ENCODE assay signal across 8 mouse cellular contexts in the genomic region with DNA sequence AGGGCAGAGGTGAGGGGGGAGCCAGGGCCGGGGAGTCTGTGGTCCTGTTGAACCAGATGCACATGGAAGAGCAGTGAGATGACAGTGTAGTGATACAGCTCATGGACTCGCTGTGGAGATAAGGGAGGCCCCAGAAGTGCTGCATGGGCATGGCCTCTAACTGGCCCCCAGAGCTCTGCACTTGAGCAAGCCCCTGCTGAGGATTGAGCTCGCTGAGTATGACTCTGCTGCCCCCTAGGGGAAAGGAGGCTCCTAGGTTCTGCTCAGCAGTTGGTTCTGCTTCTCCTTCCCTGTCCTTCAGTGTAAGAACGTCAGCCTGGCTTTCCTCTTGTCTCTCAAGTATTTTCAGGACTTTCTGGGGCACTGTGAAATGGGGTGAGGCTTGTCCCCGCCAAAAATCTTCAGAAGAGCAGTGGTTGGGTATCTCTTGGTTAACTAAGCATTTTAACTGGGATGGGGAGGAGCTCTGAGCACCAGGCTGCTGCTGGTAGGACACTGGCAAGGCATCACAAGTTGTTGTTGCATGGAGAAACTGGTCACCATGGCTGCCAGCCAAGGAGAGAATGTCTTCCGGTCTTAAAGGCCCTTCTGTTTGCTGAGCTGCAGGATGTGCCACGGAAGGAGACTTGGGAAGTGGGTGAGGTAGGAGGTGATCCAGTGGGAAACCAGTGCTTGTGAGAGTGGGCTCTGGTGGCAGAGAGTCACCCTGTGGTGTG. TPM values are rescaled to one million over a fixed set of nuclear protein-coding genes. Genes with fewer than 3 reads are reported as not detected.
A peak's percentile ranks its signal among the peaks of the same experiment; 100 is the strongest.
DNase-seq lines count a peak whose midpoint lies in the region; ATAC-seq and TF ChIP-seq lines count a peak whose summit lies in the region.

No protein-coding gene starts in this region.

- H3K27ac ChIP-seq in embryonic facial prominence, embryonic 14.5 days (replicated peaks; ENCODE audit: low read depth, low read length), result no peak overlapping the region
- H3K27ac ChIP-seq in limb, embryonic 14.5 days (replicated peaks; ENCODE audit: low read depth, low read length), result no peak overlapping the region
- no peak overlapping the region for H3K27ac ChIP-seq in midbrain, postnatal 0 days (ENCODE audit: low read depth, low read length)

- no peaks in the 10 kb centered on the region for H3K36me3 ChIP-seq in embryonic facial prominence, embryonic 14.5 days (ENCODE audit: control insufficient read depth, insufficient read depth, low read length)
- H3K36me3 ChIP-seq in limb, embryonic 14.5 days (ENCODE audit: control insufficient read depth, insufficient read depth, low read length), result no peaks in the 10 kb centered on the region
- H3K36me3 ChIP-seq in midbrain, postnatal 0 days (ENCODE audit: insufficient read depth, low read length), result no peaks in the 10 kb centered on the region

- peak; percentile 90 for ATAC-seq in embryonic facial prominence, embryonic 14.5 days (ENCODE audit: low read depth)
- ATAC-seq in limb, embryonic 14.5 days (ENCODE audit: low FRiP score, low read depth), result peak; percentile 76; the same call in 1 of the 2 replicates
- ATAC-seq in midbrain, postnatal 0 days (ENCODE audit: low FRiP score), result peak; percentile 72

- DNase-seq in A20 (ENCODE audit: low read depth, low spot score), result peak; percentile 80
- peak; percentile 45 to 64 for DNase-seq in adrenal gland, postnatal 4 days (ENCODE audit: low spot score in 2 of 2)
- DNase-seq in embryonic facial prominence, embryonic 14.5 days (ENCODE audit: low spot score), result peak; percentile 90
- DNase-seq in heart, adult 9 months (ENCODE audit: low spot score in 2 of 2), result peak; percentile 53 to 73
- DNase-seq in kidney, adult 9 months, result peak; percentile 81
- peak; percentile 85 for DNase-seq in limb, embryonic 14.5 days (ENCODE audit: low spot score)
- DNase-seq in midbrain, postnatal 0 days (ENCODE audit: low spot score), result peak; percentile 91
- peak; percentile 63 to 78 for DNase-seq in spleen, postnatal 14 days (ENCODE audit: low spot score in 2 of 2)

- H3K4me2 ChIP-seq in embryonic facial prominence, embryonic 14.5 days (ENCODE audit: low read depth, low read length), result no peak overlapping the region
- no peak overlapping the region for H3K4me2 ChIP-seq in limb, embryonic 14.5 days (replicated peaks; ENCODE audit: low read depth, low read length, severe bottlenecking)
- no peak overlapping the region for H3K4me2 ChIP-seq in midbrain, postnatal 0 days (ENCODE audit: low read depth, low read length, poor library complexity, severe bottlenecking)

- peak; percentile 94 for TF ChIP-seq CTCF in midbrain, postnatal 0 days (IDR thresholded peaks at IDR 0.05)

- H3K9me3 ChIP-seq in embryonic facial prominence, embryonic 14.5 days (ENCODE audit: control insufficient read depth, low read length), result no peaks in the 10 kb centered on the region
- no peaks in the 10 kb centered on the region for H3K9me3 ChIP-seq in limb, embryonic 14.5 days (ENCODE audit: control insufficient read depth, low read length)
- no peaks in the 10 kb centered on the region for H3K9me3 ChIP-seq in midbrain, postnatal 0 days (ENCODE audit: low read length)

- no peaks in the 10 kb centered on the region for H3K27me3 ChIP-seq in embryonic facial prominence, embryonic 14.5 days (replicated peaks; ENCODE audit: control insufficient read depth, insufficient read depth, low read length)
- H3K27me3 ChIP-seq in limb, embryonic 14.5 days (ENCODE audit: control insufficient read depth, insufficient read depth, low read length), result no peaks in the 10 kb centered on the region
- no peaks in the 10 kb centered on the region for H3K27me3 ChIP-seq in midbrain, postnatal 0 days (ENCODE audit: insufficient read depth, low read length)

- 0 out of 2 replicates have a peak, but pooled peaks cover 6% of the 10 kb centered on the region for H3K4me1 ChIP-seq in embryonic facial prominence, embryonic 14.5 days (ENCODE audit: control insufficient read depth, insufficient read depth, low read length)
- H3K4me1 ChIP-seq in limb, embryonic 14.5 days (ENCODE audit: control insufficient read depth, insufficient read depth, low read length), result peaks cover 5% of the 10 kb centered on the region; the same call in 1 of the 2 replicates
- H3K4me1 ChIP-seq in midbrain, postnatal 0 days (ENCODE audit: insufficient read depth, low read length), result no peaks in the 10 kb centered on the region

- WGBS in embryonic facial prominence, embryonic 14.5 days, result 35% methylated on average over 6 of the region's 7 CpGs
- 23% methylated on average over 7 of the region's 7 CpGs for WGBS in limb, embryonic 14.5 days
- WGBS in midbrain, postnatal 0 days, result 29% methylated on average over 7 of the region's 7 CpGs

- no peak for TF ChIP-seq POLR2A in limb, embryonic 14.5 days (IDR thresholded peaks at IDR 0.05; ENCODE audit: borderline replicate concordance, extremely low read depth, insufficient read depth, insufficient read length)

- H3K4me3 ChIP-seq in embryonic facial prominence, embryonic 14.5 days (ENCODE audit: low read depth, low read length), result no peak overlapping the region
- no peak overlapping the region for H3K4me3 ChIP-seq in limb, embryonic 14.5 days (replicated peaks; ENCODE audit: low read length)
- H3K4me3 ChIP-seq in midbrain, postnatal 0 days (ENCODE audit: low read depth, low read length), result no peak overlapping the region

- no peak overlapping the region for H3K9ac ChIP-seq in embryonic facial prominence, embryonic 14.5 days (ENCODE audit: low read depth, low read length)
- no peak overlapping the region for H3K9ac ChIP-seq in limb, embryonic 14.5 days (ENCODE audit: low read depth, low read length, severe bottlenecking)
- no peak overlapping the region for H3K9ac ChIP-seq in midbrain, postnatal 0 days (replicated peaks; ENCODE audit: low read length, poor library complexity, severe bottlenecking)

RNA-seq across cellular contexts. Expression of gene Spata31d1d, which starts 3.0 kb away (rescaled TPM):
- total RNA-seq in adrenal gland, postnatal 4 days (2021), result not detected
- not detected in 2 replicates for polyA plus RNA-seq in embryonic facial prominence, embryonic 14.5 days (2014; fragmentation: Nextera tagmentation; extraction: Ambion mirVana)
- polyA plus RNA-seq in limb, embryonic 14.5 days (2012; rRNA removed), result 0.03 TPM in 2 replicates
- polyA plus RNA-seq in limb, embryonic 14.5 days (2014; fragmentation: Nextera tagmentation; extraction: Ambion mirVana), result not detected in 2 replicates
- total RNA-seq in midbrain, postnatal 0 days (2014; rRNA removed), result 0.14 TPM in 1 of 2 replicates, not detected in the other
- not detected in 2 replicates for polyA plus RNA-seq in midbrain, postnatal 0 days (2015; fragmentation: Nextera tagmentation; extraction: Ambion mirVana)

RNA-seq across cellular contexts. Expression of gene Spata31d1b, which starts 16.5 kb away (rescaled TPM):
- total RNA-seq in adrenal gland, postnatal 4 days (2021), result not detected
- polyA plus RNA-seq in embryonic facial prominence, embryonic 14.5 days (2014; fragmentation: Nextera tagmentation; extraction: Ambion mirVana), result 0.04 and 0.06 TPM in 2 replicates
- polyA plus RNA-seq in limb, embryonic 14.5 days (2012; rRNA removed), result 0.04 TPM in 2 replicates
- 0.08 TPM in 1 of 2 replicates, not detected in the other for polyA plus RNA-seq in limb, embryonic 14.5 days (2014; fragmentation: Nextera tagmentation; extraction: Ambion mirVana)
- 0.27 TPM in 1 of 2 replicates, not detected in the other for total RNA-seq in midbrain, postnatal 0 days (2014; rRNA removed)
- 0.05 TPM in 1 of 2 replicates, not detected in the other for polyA plus RNA-seq in midbrain, postnatal 0 days (2015; fragmentation: Nextera tagmentation; extraction: Ambion mirVana)

RNA-seq across cellular contexts. Expression of gene 1700014D04Rik, which starts 18.0 kb away (rescaled TPM):
- total RNA-seq in adrenal gland, postnatal 4 days (2021), result under 1 TPM in 1 of 2 experiments, not detected in 1; 0.81 TPM
- not detected in 2 replicates for polyA plus RNA-seq in embryonic facial prominence, embryonic 14.5 days (2014; fragmentation: Nextera tagmentation; extraction: Ambion mirVana)
- polyA plus RNA-seq in limb, embryonic 14.5 days (2012; rRNA removed), result 0.05 TPM in 1 of 2 replicates, not detected in the other
- polyA plus RNA-seq in limb, embryonic 14.5 days (2014; fragmentation: Nextera tagmentation; extraction: Ambion mirVana), result not detected in 2 replicates
- total RNA-seq in midbrain, postnatal 0 days (2014; rRNA removed), result 0.66 and 1.8 TPM in 2 replicates
- 0.35 and 0.36 TPM in 2 replicates for polyA plus RNA-seq in midbrain, postnatal 0 days (2015; fragmentation: Nextera tagmentation; extraction: Ambion mirVana)

RNA-seq across cellular contexts. Expression of gene Spata31d1a, which starts 18.4 kb away (rescaled TPM):
- total RNA-seq in adrenal gland, postnatal 4 days (2021), result not detected
- 0.22 TPM in 1 of 2 replicates, not detected in the other for polyA plus RNA-seq in embryonic facial prominence, embryonic 14.5 days (2014; fragmentation: Nextera tagmentation; extraction: Ambion mirVana)
- 0.01 TPM in 2 replicates for polyA plus RNA-seq in limb, embryonic 14.5 days (2012; rRNA removed)
- 0.06 TPM in 1 of 2 replicates, not detected in the other for polyA plus RNA-seq in limb, embryonic 14.5 days (2014; fragmentation: Nextera tagmentation; extraction: Ambion mirVana)
- not detected in 2 replicates for total RNA-seq in midbrain, postnatal 0 days (2014; rRNA removed)
- not detected in 2 replicates for polyA plus RNA-seq in midbrain, postnatal 0 days (2015; fragmentation: Nextera tagmentation; extraction: Ambion mirVana)

RNA-seq across cellular contexts. Expression of gene 4921517D22Rik, which starts 34.6 kb away (rescaled TPM):
- total RNA-seq in adrenal gland, postnatal 4 days (2021), result not detected
- not detected in 2 replicates for polyA plus RNA-seq in embryonic facial prominence, embryonic 14.5 days (2014; fragmentation: Nextera tagmentation; extraction: Ambion mirVana)
- 0.12 TPM in 1 of 2 replicates, not detected in the other for polyA plus RNA-seq in limb, embryonic 14.5 days (2012; rRNA removed)
- polyA plus RNA-seq in limb, embryonic 14.5 days (2014; fragmentation: Nextera tagmentation; extraction: Ambion mirVana), result not detected in 2 replicates
- not detected in 2 replicates for total RNA-seq in midbrain, postnatal 0 days (2014; rRNA removed)
- not detected in 2 replicates for polyA plus RNA-seq in midbrain, postnatal 0 days (2015; fragmentation: Nextera tagmentation; extraction: Ambion mirVana)
